Mouse (Mus musculus) left cerebral cortex, postnatal 25 days (tissue): Measurements from ENCODE around the gene Pcolce2. TPM values are rescaled to one million over a fixed set of nuclear protein-coding genes. Genes with fewer than 3 reads are reported as not detected.

Experiments
- DNase-seq, 2 experiments: peaks; one replicate each; pipeline ENCODE4 v3.0.0; 2022; ENCODE audit warnings: low spot score in 2 of 2, mixed read lengths in 1 of 2
- intact Hi-C: fragments of 180-260 bp; cut with DNase I; formaldehyde crosslinking; loops from one replicate; pipeline ENCODE4 v1.15.1; 2025
- total RNA-seq, 2 experiments: library from RNA; stranded (reverse); gene quantifications; 2 replicates each; pipeline ENCODE4 v1.2.3; 2021

The Pcolce2 gene
- total RNA-seq, 2 experiments from 2014 or later = 2.4 to 2.8 TPM

- DNase-seq = no peak
- intact Hi-C loops = loop anchor here (5.0 kb wide), 1 partner anchor 164 kb away; no protein-coding TSS in a partner anchor
Measured at GRCm38 (mm10) chr9:95696581-95696980, 59.2 kb downstream of the Pcolce2 start.

- peak in 1 of 2 experiments; percentile 37 for DNase-seq
- intact Hi-C loops = loop anchor here (5.0 kb wide), 1 partner anchor 166 kb away; no protein-coding TSS in a partner anchor
Measured at GRCm38 (mm10) chr9:95697808-95698207, 60.4 kb downstream of the Pcolce2 start.

- DNase-seq = peak in 1 of 2 experiments; percentile 15
- intact Hi-C loops = loop anchor here (5.0 kb wide), 1 partner anchor 167 kb away; no protein-coding TSS in a partner anchor
Measured at GRCm38 (mm10) chr9:95699273-95699672, 61.9 kb downstream of the Pcolce2 start.

GRCm38 (mm10) chr9:95704078-95704477, 66.7 kb downstream of the Pcolce2 start:
- DNase-seq = peak; percentile 14 to 62
- intact Hi-C loops = no loop called here

GRCm38 (mm10) chr9:95705371-95705770, 68.0 kb downstream of the Pcolce2 start:
- DNase-seq = no peak
- intact Hi-C loops = no loop called here

- intact Hi-C loops = no loop called here
- DNase-seq = no peak
Measured at GRCm38 (mm10) chr9:95708943-95709342, 71.5 kb downstream of the Pcolce2 start.

- intact Hi-C loops = no loop called here
- DNase-seq = no peak
Measured at GRCm38 (mm10) chr9:95712574-95712973, 75.2 kb downstream of the Pcolce2 start.

- DNase-seq = no peak
- intact Hi-C loops = no loop called here
Measured at GRCm38 (mm10) chr9:95736238-95736637, 98.8 kb downstream of the Pcolce2 start.

- DNase-seq = no peak
- intact Hi-C loops = loop anchor here (5.0 kb wide), 1 partner anchor 107 kb away; no protein-coding TSS in a partner anchor
Measured at GRCm38 (mm10) chr9:95744845-95745613, 107.6 kb downstream of the Pcolce2 start.

- DNase-seq = no peak
- intact Hi-C loops = loop anchor here (5.0 kb wide), 1 partner anchor 105 kb away; no protein-coding TSS in a partner anchor
Measured at GRCm38 (mm10) chr9:95747298-95747697, 109.9 kb downstream of the Pcolce2 start.

Other genes with a start within 250 kb of the Pcolce2 start
- gene Chst2, start 230.9 kb upstream of the Pcolce2 start, total RNA-seq = 10 to 100 TPM; 74.8 to 79.6 TPM
- 10 to 100 TPM; 62.7 to 64.3 TPM for gene U2surp, start 125.6 kb upstream of the Pcolce2 start, total RNA-seq
- gene Paqr9, start 77.9 kb upstream of the Pcolce2 start, total RNA-seq = 10 to 100 TPM; 39.1 to 40.7 TPM
- gene Trpc1, start 112.8 kb downstream of the Pcolce2 start, total RNA-seq = 10 to 100 TPM; 46.4 to 48.6 TPM
- 1 to 10 TPM; 6.2 to 6.4 TPM for gene Pls1, start 207.7 kb downstream of the Pcolce2 start, total RNA-seq
- 10 to 100 TPM in 1 of 2 experiments, 1 to 10 TPM in 1; 10.0 to 13.0 TPM for gene Atr, start 220.0 kb downstream of the Pcolce2 start, total RNA-seq